Mouse (Mus musculus) cortical plate, adult 2 months (tissue): ENCODE results near the gene Rab31. TPM values are rescaled to one million over a fixed set of nuclear protein-coding genes. Genes with fewer than 3 reads are reported as not detected.

Source experiments
- H3K27ac ChIP-seq: fragments of 200-500 bp; 2 replicates; pipeline ENCODE4 v1.5.1; 2012; ENCODE audit warnings: low read length, control low read depth, inconsistent platforms; ENCODE audit not compliant: insufficient read depth
- H3K4me1 ChIP-seq: fragments of 200-500 bp; 2 replicates; pipeline ENCODE4 v1.6.1; 2011; ENCODE audit warnings: low read length; ENCODE audit not compliant: control insufficient read depth, insufficient read depth
- H3K4me3 ChIP-seq: fragments of 200-500 bp; 2 replicates; pipeline ENCODE4 v1.5.1; 2011; ENCODE audit warnings: mild to moderate bottlenecking, low read length, control low read depth; ENCODE audit not compliant: insufficient read depth
- CTCF ChIP-seq: fragments of 200-500 bp; IDR thresholded peaks from 2 replicates; pipeline ENCODE4 v1.5.1; 2011; ENCODE audit warnings: mild to moderate bottlenecking, control low read depth, low read length; ENCODE audit not compliant: insufficient read depth; ENCODE audit errors: extremely low read depth
- POLR2A ChIP-seq: fragments of 200-500 bp; IDR thresholded peaks from 2 replicates; pipeline ENCODE4 v1.6.1; 2011; ENCODE audit warnings: mild to moderate bottlenecking, low read length, control low read depth; ENCODE audit not compliant: insufficient read depth; ENCODE audit errors: extremely low read depth
- polyA plus RNA-seq: library from polyadenylated mRNA; depleted of rRNA; stranded (reverse); fragments of >200 nt; gene quantifications from 2 replicates; pipeline ENCODE4 v1.2.3, GENCODE M21; 2012

Gene Rab31
- polyA plus RNA-seq, 1 experiment = 84.6 TPM

DNA sequence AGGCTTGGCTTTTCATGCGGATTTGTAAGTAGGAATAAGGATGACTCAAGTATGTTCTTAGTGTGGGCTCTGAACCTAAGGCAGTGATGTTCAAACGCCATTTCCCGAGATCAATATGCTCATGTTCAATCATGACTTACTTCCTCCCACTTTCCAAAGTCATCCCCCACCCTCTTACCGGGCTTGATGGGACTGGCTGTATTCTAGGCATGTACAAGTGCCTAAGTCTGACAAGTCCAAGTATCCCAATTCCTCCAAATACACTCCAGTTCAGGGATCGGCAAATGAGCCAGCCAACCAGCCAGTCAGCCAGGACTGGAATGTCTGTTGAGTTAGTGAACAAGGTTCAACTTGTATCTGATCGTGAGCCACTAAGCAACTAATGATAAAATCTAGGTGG is 146.3 kb downstream of the Rab31 start:
- Histone ChIP-seq H3K4me3 (no peak overlapping the region), H3K4me1 (no peaks in the 10 kb centered on the region), H3K27ac (no peak overlapping the region)
- TF ChIP-seq POLR2A (no peak), CTCF (no peak)

DNA sequence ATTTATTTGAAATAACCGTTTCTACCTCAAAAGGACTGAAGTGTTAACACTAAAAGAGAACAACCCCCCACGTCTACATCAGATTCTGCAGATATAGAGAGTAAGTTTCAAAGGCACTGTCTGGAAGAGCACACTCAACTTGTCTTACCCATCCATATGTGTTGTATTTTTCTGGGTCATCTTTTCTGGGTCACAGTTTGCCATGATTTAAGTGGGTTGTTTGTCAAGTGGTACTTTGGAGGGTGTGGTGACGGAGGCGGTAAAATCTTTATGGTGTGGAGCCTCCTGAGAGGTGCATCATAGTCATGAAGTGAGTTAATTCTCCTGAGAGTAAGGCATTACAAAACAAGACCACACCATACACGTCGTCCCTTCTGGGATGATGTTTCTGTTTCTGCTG is 147.0 kb downstream of the Rab31 start:
- Histone ChIP-seq H3K4me1 (no peaks in the 10 kb centered on the region), H3K27ac (no peak overlapping the region), H3K4me3 (no peak overlapping the region)
- no peak for TF ChIP-seq POLR2A
- TF ChIP-seq CTCF = no peak

DNA sequence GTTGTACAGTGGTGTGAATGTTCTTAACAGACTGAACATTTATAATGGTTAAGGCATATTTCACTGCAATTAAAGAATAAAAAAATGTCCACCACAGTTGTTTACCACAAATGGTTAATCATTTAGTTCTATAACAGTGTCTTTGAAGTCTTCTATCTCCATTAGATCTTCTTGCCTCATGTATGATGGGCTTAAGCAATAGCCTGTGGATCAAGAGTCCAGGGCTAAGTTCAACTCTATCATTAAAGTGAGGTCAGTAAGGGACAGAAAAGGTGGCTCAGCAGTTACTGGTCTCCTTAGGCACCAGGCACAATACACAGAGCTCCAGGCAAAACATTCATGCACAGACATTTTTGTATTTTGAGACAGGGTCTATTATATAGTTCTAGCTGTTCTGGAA is 149.4 kb downstream of the Rab31 start:
- H3K27ac ChIP-seq = no peak overlapping the region
- TF ChIP-seq POLR2A (no peak), CTCF (no peak)
- no peaks in the 10 kb centered on the region for H3K4me1 ChIP-seq
- no peak overlapping the region for H3K4me3 ChIP-seq

DNA sequence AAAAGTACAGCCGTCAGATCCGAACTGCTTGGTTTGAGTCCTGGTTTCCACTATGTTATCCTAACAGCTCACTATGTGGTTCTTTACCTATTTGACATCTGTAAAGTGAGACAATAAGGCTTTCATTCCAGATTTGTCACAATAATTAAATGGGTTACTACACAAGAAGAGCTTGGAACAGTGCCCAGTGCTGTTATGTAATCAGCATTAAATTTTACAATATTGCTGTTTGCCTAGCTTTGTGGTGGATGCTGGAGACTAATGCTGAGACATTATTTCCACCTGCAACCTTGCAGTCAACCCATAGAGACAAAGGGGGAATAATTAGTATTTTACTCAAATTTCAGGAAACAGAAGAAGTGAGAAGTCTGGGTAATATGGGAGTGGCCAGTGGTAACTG is 154.1 kb downstream of the Rab31 start:
- H3K4me3 ChIP-seq = no peak overlapping the region
- no peaks in the 10 kb centered on the region for H3K4me1 ChIP-seq
- TF ChIP-seq POLR2A (no peak), CTCF (no peak)
- H3K27ac ChIP-seq = no peak overlapping the region

DNA sequence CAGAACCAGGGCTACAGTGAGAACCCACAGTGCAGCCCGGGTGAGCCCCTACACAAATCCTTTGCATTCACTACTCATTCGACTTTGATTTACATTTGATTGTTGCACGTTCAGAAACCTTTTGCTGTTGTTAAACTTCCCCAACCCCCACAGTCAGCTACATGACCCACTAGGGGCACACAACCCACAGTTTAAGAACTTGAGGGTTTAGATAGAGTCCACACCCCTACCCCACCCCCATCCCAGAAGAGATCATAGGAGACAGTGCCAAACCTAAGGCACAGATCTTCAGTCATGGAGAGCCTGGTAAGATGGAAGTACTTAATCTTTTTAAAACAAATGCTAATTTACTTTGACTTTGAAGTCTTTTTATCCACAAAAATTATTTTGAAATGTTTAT is 156.9 kb downstream of the Rab31 start:
- Histone ChIP-seq H3K27ac (no peak overlapping the region), H3K4me1 (no peaks in the 10 kb centered on the region), H3K4me3 (no peak overlapping the region)
- TF ChIP-seq POLR2A = no peak
- no peak for TF ChIP-seq CTCF

DNA sequence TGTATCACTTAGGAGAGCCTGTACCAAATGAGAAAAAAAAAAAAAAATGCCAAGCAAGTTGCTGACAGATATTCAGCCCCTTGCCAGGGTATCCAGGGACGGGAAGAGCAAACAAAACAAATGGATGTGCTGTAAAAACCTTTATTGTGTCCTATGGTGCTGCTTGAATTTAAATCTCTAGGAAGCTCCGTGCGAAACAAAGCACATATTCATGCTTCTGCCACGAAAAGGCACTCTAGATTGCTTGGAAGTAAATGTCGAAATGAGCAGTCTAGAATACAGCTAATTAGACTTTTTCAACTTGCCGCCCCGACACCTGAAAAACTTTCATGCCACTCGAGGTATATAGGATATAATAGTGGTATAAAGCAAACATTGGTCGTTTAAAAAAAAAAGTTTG is 158.1 kb downstream of the Rab31 start:
- TF ChIP-seq POLR2A = no peak
- TF ChIP-seq CTCF = no peak
- peak overlapping the region; percentile 72 for H3K4me3 ChIP-seq
- H3K4me1 ChIP-seq = peaks cover 4% of the 10 kb centered on the region
- H3K27ac ChIP-seq = peak overlapping the region; percentile 98

DNA sequence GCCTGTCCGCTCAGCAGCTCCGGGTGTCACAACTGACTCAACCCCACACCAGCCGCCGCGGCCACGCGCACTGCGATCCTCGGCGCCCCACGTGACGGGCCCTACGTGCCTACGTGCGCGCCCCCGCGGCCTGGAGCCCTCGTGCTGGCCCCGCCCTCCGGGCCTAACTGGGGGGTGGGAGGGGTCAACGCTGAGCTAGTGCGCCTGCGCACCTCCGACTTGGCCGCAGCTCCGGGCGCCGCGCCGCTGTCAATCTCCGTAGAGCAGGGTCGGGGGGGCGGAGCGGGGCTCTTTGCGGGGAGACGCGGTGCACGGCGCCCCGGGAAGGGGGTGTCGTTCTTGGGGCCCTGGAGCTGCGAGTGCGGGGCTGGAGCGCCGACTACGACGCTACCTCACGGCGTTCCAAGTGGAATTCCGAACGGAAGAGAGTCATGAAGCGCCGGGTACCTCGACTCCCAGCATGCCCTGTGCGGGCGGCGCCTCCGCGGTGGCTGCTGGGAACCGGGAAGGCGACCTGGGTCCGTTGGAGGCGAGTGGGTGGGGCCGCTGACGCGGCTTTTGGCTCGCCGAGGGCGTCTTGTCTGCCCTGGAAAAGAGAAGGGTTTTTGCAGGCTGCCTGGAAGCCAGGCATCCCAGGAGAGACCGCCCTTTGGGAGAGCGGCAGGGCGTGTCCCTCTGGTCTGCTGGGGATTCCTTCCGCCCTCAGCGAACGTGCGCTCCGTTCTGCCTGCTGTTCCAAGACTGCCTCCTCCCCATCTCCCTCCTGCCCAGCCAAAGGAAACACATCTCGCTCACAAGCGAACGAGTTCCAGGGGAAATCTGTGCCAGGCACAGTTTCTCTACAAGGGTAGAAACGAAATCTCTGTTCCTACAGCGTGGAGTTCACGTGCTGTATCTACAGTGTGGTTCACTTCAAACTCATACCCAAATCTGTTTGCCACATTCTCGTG is 158.8 kb downstream of the Rab31 start, which contains the start of gene Vapa:
TSS of gene Vapa (minus strand) at position 93 of the 950 bp plus-strand sequence.
- TF ChIP-seq POLR2A (peak; percentile 84), CTCF (no peak)
- Histone ChIP-seq H3K4me1 (peaks cover 8% of the 10 kb centered on the region), H3K27ac (peak within 1 kb of the TSS; percentile 98), H3K4me3 (peak within 1 kb of the TSS; percentile 72)

DNA sequence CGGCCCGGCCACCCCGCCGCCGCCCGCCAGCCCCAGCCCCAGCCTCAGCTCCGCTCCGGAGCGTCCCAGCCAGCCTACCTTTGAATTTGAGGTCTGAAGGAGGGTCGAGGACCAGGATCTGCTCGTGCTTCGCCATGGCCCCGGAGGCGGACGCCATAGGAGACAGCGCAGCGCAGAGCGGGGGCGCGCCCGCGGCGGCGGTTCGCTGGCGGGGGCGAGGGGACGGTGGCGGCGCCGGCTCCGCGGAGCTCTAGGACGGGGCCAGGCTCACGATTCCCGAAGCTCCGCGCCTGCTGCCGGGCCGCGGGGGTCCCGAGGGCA is 159.4 kb downstream of the Rab31 start:
- no peak for TF ChIP-seq POLR2A
- TF ChIP-seq CTCF = no peak
- peak overlapping the region; percentile 98 for H3K27ac ChIP-seq

DNA sequence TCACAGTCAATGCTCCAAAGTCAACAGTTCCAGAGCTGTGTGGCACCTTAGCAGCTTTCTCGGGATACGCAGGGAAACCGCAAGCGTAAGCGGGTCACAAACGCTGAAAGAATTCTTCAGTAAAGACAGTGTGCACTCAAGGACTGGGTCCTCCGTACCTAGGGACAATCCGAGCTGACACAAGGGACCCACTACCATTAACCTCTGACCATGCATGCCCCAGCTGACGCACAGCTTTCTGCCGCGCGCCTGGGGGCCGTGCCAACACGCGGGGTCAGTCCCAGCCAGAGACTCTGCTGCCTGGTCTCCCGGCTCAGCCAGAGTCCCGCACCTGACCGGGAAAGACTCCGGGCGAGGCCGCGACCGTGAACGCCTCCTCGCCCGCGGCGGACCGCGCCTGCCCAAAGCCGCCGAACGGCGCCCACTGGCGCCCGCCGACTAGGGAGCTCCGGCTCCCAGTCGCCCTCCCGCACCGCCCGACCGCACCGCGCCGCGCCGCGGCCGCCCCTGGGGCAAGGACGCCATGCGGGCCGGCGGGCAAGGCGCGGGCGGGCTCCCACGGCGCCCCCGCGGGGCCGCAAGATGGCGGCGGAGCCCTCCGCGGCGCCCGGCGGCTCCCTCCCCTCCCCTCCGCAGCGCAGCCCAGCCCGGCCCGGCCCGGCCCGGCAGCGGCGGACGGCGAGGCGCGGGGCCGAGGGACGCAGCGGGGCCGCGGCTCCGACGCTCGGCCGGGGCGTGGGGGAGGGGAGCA is 160.0 kb downstream of the Rab31 start:
- Histone ChIP-seq H3K4me1 (peaks cover 13% of the 10 kb centered on the region), H3K4me3 (peak overlapping the region; percentile 72)
- TF ChIP-seq POLR2A (no peak), CTCF (no peak)

More for the DNA sequence above, 159.4 kb downstream of the Rab31 start:
- Histone ChIP-seq H3K4me3 (peak overlapping the region; percentile 72), H3K4me1 (peaks cover 9% of the 10 kb centered on the region)

More for the DNA sequence above, 160.0 kb downstream of the Rab31 start:
- peak overlapping the region; percentile 98 for H3K27ac ChIP-seq
